Mouse (Mus musculus) liver, embryonic 14.5 days (tissue): ENCODE data around the gene Alyref2.

Source experiments
- CTCF ChIP-seq: IDR thresholded peaks from 2 replicates; pipeline ENCODE4 v1.5.1; 2016; ENCODE audit warnings: antibody characterized with exemption, low read depth, control low read depth
- EP300 ChIP-seq: IDR thresholded peaks from 2 replicates; pipeline ENCODE4 v1.6.1; 2016; ENCODE audit warnings: antibody characterized with exemption, low read depth

- TF ChIP-seq EP300 (no peak), CTCF (no peak)
These were observed 43.5 kb upstream of the Alyref2 start for GRCm38 (mm10) chr1:171459791-171460190.
